Mouse (Mus musculus): Measurements from ENCODE around the gene Adgrg5. TPM values are rescaled to one million over a fixed set of nuclear protein-coding genes. Genes with fewer than 3 reads are reported as not detected.

Adgrg5 gene
- polyA plus RNA-seq, 1 experiment from 2014 or later, result 0.65 TPM

GRCm38 (mm10) chr8:94952086-94952485 is 28.6 kb downstream of the Adgrg5 start:
- Histone ChIP-seq H3K9me3 (no peaks in the 10 kb centered on the region), H3K9ac (no peak overlapping the region), H3K27me3 (replicated peaks) (no peaks in the 10 kb centered on the region), H3K4me1 (peaks cover 15% of the 10 kb centered on the region), H3K36me3 (no peaks in the 10 kb centered on the region), H3K27ac (no peak overlapping the region), H3K4me3 (replicated peaks) (no peak overlapping the region), H3K4me2 (no peak overlapping the region)
- no peak for ATAC-seq (ENCODE audit: insufficient read depth, low FRiP score, low read depth)
- 78% methylated on average over 5 of the region's 5 CpGs for WGBS

GRCm38 (mm10) chr8:94953624-94954367 is 30.3 kb downstream of the Adgrg5 start:
- H3K4me2 ChIP-seq, result peak overlapping the region; percentile 35
- 62% methylated on average over 7 of the region's 7 CpGs for WGBS

GRCm38 (mm10) chr8:94954368-94954737 is 30.9 kb downstream of the Adgrg5 start:
- Histone ChIP-seq H3K4me3 (replicated peaks) (no peak overlapping the region), H3K36me3 (no peaks in the 10 kb centered on the region), H3K4me1 (peaks cover 15% of the 10 kb centered on the region), H3K4me2 (peak overlapping the region; percentile 35), H3K27me3 (replicated peaks) (no peaks in the 10 kb centered on the region), H3K27ac (peak overlapping the region; percentile 83), H3K9me3 (no peaks in the 10 kb centered on the region), H3K9ac (no peak overlapping the region)
- 61% methylated on average over 7 of the region's 7 CpGs for WGBS
- 0 out of 2 replicates have a peak, but pooled peaks have one; percentile 19 for ATAC-seq (ENCODE audit: insufficient read depth, low FRiP score, low read depth)

More at GRCm38 (mm10) chr8:94953624-94954367, 30.3 kb downstream of the Adgrg5 start:
- Histone ChIP-seq H3K9ac (no peak overlapping the region), H3K27me3 (replicated peaks) (no peaks in the 10 kb centered on the region), H3K36me3 (no peaks in the 10 kb centered on the region), H3K9me3 (no peaks in the 10 kb centered on the region), H3K27ac (peak overlapping the region; percentile 83; the same call in 1 of the 2 replicates), H3K4me1 (peaks cover 15% of the 10 kb centered on the region), H3K4me3 (replicated peaks) (no peak overlapping the region)
- ATAC-seq (ENCODE audit: insufficient read depth, low FRiP score, low read depth), result no peak

GRCm38 (mm10) chr8:94954921-94955758 is 31.6 kb downstream of the Adgrg5 start:
- no peaks in the 10 kb centered on the region for H3K36me3 ChIP-seq
- 14% methylated on average over 9 of the region's 9 CpGs for WGBS
- H3K4me1 ChIP-seq, result peaks cover 15% of the 10 kb centered on the region
- H3K27ac ChIP-seq, result peak overlapping the region; percentile 83
- H3K4me3 ChIP-seq (replicated peaks), result no peak overlapping the region
- no peaks in the 10 kb centered on the region for H3K9me3 ChIP-seq
- ATAC-seq (ENCODE audit: insufficient read depth, low FRiP score, low read depth), result peak; percentile 70
- no peak overlapping the region for H3K9ac ChIP-seq
- peak overlapping the region; percentile 35 for H3K4me2 ChIP-seq
- H3K27me3 ChIP-seq (replicated peaks), result no peaks in the 10 kb centered on the region

- Histone ChIP-seq H3K9ac (no peak overlapping the region), H3K27ac (peak overlapping the region; percentile 83; the same call in 1 of the 2 replicates), H3K4me2 (no peak overlapping the region), H3K4me1 (peaks cover 15% of the 10 kb centered on the region), H3K4me3 (replicated peaks) (no peak overlapping the region), H3K36me3 (no peaks in the 10 kb centered on the region), H3K27me3 (replicated peaks) (no peaks in the 10 kb centered on the region), H3K9me3 (no peaks in the 10 kb centered on the region)
- peak; percentile 59; the same call in 1 of the 2 replicates for ATAC-seq (ENCODE audit: insufficient read depth, low FRiP score, low read depth)
- WGBS, result 58% methylated on average over 1 of the region's 1 CpGs
Observed at GRCm38 (mm10) chr8:94956078-94956574, 32.6 kb downstream of the Adgrg5 start.

- H3K27ac ChIP-seq, result no peak overlapping the region
- peaks cover 6% of the 10 kb centered on the region; the same call in 1 of the 2 replicates for H3K4me1 ChIP-seq
- ATAC-seq (ENCODE audit: insufficient read depth, low FRiP score, low read depth), result 0 out of 2 replicates have a peak, but pooled peaks have one; percentile 37
- no peaks in the 10 kb centered on the region for H3K36me3 ChIP-seq
- H3K27me3 ChIP-seq (replicated peaks), result no peaks in the 10 kb centered on the region
- WGBS, result 61% methylated on average over 1 of the region's 1 CpGs
- no peak overlapping the region for H3K4me3 ChIP-seq (replicated peaks)
- no peak overlapping the region for H3K9ac ChIP-seq
- no peaks in the 10 kb centered on the region for H3K9me3 ChIP-seq
- H3K4me2 ChIP-seq, result no peak overlapping the region
Observed at GRCm38 (mm10) chr8:94962201-94962600, 38.7 kb downstream of the Adgrg5 start.

- no peaks in the 10 kb centered on the region for H3K36me3 ChIP-seq
- H3K27ac ChIP-seq, result no peak overlapping the region; the same call in 1 of the 2 replicates
- 26% methylated on average over 10 of the region's 10 CpGs for WGBS
- H3K4me2 ChIP-seq, result no peak overlapping the region
- no peaks in the 10 kb centered on the region for H3K27me3 ChIP-seq (replicated peaks)
- ATAC-seq (ENCODE audit: insufficient read depth, low FRiP score, low read depth), result peak; percentile 87
- no peak overlapping the region for H3K4me3 ChIP-seq (replicated peaks)
- H3K9me3 ChIP-seq, result no peaks in the 10 kb centered on the region
- H3K4me1 ChIP-seq, result peaks cover 6% of the 10 kb centered on the region; the same call in 1 of the 2 replicates
- H3K9ac ChIP-seq, result no peak overlapping the region
Observed at GRCm38 (mm10) chr8:94964828-94965227, 41.3 kb downstream of the Adgrg5 start.

- Histone ChIP-seq H3K27ac (no peak overlapping the region), H3K36me3 (no peaks in the 10 kb centered on the region), H3K9me3 (no peaks in the 10 kb centered on the region), H3K4me3 (replicated peaks) (no peak overlapping the region), H3K9ac (no peak overlapping the region), H3K4me1 (peaks cover 6% of the 10 kb centered on the region; the same call in 1 of the 2 replicates), H3K27me3 (replicated peaks) (no peaks in the 10 kb centered on the region), H3K4me2 (no peak overlapping the region)
- no peak for ATAC-seq (ENCODE audit: insufficient read depth, low FRiP score, low read depth)
- WGBS, result 21% methylated on average over 7 of the region's 7 CpGs
Observed at GRCm38 (mm10) chr8:94966578-94966977, 43.1 kb downstream of the Adgrg5 start.

- ATAC-seq (ENCODE audit: insufficient read depth, low FRiP score, low read depth), result no peak
- H3K9ac ChIP-seq, result no peak overlapping the region
- no peak overlapping the region for H3K4me3 ChIP-seq (replicated peaks)
- H3K4me1 ChIP-seq, result peaks cover 3% of the 10 kb centered on the region; the same call in 1 of the 2 replicates
- no peak overlapping the region for H3K27ac ChIP-seq
- H3K9me3 ChIP-seq, result no peaks in the 10 kb centered on the region
- H3K27me3 ChIP-seq (replicated peaks), result no peaks in the 10 kb centered on the region
- no peak overlapping the region for H3K4me2 ChIP-seq
- H3K36me3 ChIP-seq, result no peaks in the 10 kb centered on the region
- 65% methylated on average over 4 of the region's 4 CpGs for WGBS
Observed at GRCm38 (mm10) chr8:94967071-94967470, 43.6 kb downstream of the Adgrg5 start.

- Histone ChIP-seq H3K36me3 (no peaks in the 10 kb centered on the region), H3K27me3 (replicated peaks) (no peaks in the 10 kb centered on the region), H3K4me1 (no peaks in the 10 kb centered on the region), H3K27ac (no peak overlapping the region), H3K4me3 (replicated peaks) (no peak overlapping the region), H3K9me3 (no peaks in the 10 kb centered on the region), H3K4me2 (no peak overlapping the region), H3K9ac (no peak overlapping the region)
- no peak for ATAC-seq (ENCODE audit: insufficient read depth, low FRiP score, low read depth)
- WGBS, result 89% methylated on average over 3 of the region's 3 CpGs
Observed at GRCm38 (mm10) chr8:94967554-94967953, 44.1 kb downstream of the Adgrg5 start.

GRCm38 (mm10) chr8:94973270-94973669 is 49.8 kb downstream of the Adgrg5 start:
- H3K9ac ChIP-seq, result no peak overlapping the region
- no peaks in the 10 kb centered on the region for H3K36me3 ChIP-seq
- H3K4me2 ChIP-seq, result no peak overlapping the region
- peaks cover 10% of the 10 kb centered on the region; the same call in 1 of the 2 replicates for H3K4me1 ChIP-seq
- H3K27ac ChIP-seq, result no peak overlapping the region
- no peak for ATAC-seq (ENCODE audit: insufficient read depth, low FRiP score, low read depth)
- no peaks in the 10 kb centered on the region for H3K9me3 ChIP-seq
- no peak overlapping the region for H3K4me3 ChIP-seq (replicated peaks)
- WGBS, result 83% methylated on average over 9 of the region's 9 CpGs
- no peaks in the 10 kb centered on the region for H3K27me3 ChIP-seq (replicated peaks)
